Mouse (Mus musculus) kidney, postnatal 4 days (tissue): ENCODE data around the gene Cdc26.

Source experiments
- DNase-seq, 2 experiments: peaks; one replicate each; pipeline ENCODE4 v3.0.0; 2021; ENCODE audit warnings: mixed read lengths in 2 of 2

The Cdc26 gene

GRCm38 (mm10) chr4:62360805-62361455, 47.5 kb downstream of the Cdc26 start:
- no peak for DNase-seq

GRCm38 (mm10) chr4:62360088-62360804, 48.2 kb downstream of the Cdc26 start, which contains the start of the genes Fkbp15 and Slc31a1:
TSS of gene Fkbp15 (minus strand) at chr4:62360548.
TSS of gene Slc31a1 (plus strand) at chr4:62360727.
- peak; percentile 96 to 97 for DNase-seq

DNA sequence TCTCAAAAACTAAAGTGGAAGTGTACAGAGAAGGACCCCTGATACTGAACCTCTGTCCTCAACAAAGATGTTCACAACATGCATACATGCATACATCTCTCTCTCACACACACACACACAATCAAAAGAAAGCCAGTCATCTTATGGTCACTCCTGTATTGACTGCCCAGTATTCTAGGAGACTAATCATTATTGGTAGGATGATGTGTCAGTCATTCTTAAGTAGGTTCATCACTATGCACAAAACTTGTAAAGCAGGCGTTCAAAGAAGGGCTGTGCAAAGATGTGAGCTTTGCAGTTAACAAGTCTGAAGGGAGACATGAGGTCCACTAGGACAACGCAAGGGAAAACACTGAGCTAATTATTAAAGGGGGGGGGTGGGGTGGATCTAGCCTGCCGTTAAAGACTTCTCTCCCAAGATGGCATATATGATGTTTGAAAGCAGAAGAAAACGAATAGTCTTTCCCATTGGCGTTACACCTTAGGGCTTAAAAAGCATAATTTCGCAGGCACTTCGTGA, 49.1 kb downstream of the Cdc26 start:
- DNase-seq, result peak in 1 of 2 experiments; percentile 8

DNA sequence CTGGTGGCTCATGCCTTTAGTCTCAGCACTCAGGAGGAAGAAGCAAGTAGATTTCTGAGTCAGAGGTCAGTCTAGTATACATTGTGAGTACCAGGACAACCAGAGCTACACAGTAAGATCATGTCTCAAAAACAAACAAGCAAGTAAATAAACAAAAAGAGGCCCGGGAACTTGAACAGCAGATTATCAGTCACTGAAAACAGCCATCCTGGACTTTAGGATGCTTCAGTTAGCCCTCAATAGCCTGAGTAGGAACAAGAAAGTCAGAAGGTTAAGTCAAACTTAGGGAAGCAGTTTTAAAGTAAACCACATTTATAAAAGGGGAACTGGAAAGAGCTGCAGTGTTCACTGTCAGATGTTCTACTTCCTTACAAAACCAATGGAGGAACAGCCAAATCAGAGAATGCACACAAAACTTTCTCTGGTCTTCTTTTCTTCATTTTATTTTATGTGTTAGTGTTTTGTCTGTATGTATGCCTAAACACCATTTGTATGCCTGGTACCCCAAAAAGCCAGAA, 50.8 kb downstream of the Cdc26 start:
- no peak for DNase-seq

DNA sequence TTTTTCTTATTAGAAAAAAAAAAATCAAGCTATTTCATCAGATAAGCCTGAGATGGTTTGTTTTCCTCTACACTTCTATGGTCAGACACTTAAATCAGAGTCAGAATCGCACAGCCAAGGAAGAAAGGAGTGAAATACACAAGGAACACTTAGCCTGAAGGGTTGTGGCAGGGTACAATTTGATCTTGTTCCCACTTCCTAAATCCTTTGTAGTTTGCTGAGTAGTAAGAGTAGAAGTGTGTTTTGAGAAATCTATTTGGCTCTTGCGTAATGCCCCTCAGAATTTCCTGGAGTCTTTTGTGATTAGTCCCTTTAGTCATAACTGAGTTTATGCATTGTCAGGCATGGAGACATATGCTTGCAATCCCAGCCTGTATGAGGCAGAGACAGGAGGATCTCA, 59.1 kb downstream of the Cdc26 start:
- DNase-seq, result no peak

DNA sequence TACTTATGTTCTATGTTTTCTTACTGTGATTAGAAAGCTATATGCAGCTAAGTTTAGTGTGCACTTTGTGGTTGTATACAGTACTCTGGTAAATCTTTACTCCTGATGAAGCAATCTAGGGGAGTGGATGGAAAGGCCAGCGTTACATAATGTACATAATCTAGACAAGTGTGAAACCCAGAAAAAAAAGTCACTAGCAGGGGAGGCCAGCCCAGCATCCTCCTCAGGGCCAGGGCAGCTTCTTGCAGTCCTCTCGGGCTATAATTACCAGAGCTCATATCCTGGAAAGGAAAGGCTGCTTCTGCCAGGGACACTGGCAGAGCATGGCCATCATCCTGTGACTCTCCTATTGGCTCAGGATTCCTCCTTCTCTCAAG, 60.1 kb downstream of the Cdc26 start:
- DNase-seq, result no peak

DNA sequence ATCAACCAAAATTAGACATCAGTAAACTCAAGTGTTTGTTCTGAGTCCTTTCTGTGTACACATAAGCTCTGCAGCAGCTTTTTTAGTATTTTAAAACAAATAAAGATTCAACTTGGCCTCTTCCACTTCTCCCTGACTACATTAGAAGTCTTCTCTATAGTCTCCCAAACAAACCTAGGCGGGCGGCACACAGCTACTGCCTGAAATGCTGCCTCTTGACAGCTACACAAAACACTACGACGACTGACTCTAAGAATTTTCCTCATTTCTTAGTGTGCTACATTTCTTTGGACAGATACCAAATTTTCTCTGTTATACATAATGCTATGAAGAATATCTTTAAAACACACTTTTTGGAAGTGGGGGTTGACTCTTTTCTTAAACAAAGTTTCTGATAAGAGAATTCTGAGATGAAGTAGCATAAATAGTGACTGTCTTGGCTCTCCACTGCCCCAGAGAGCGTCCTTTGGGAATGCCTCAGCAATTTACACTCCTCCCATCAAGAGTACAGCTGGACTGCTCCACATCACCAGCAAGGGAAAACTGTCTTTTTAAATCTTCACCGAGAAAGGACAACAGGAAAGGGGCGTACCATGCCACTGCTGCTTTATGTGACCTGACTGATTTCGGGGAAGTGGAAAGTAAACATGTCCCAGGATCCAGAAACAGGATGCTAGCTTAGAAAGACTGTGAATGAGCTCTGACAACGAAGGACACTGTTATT, 60.7 kb downstream of the Cdc26 start:
- peak; percentile 19 to 39 for DNase-seq

DNA sequence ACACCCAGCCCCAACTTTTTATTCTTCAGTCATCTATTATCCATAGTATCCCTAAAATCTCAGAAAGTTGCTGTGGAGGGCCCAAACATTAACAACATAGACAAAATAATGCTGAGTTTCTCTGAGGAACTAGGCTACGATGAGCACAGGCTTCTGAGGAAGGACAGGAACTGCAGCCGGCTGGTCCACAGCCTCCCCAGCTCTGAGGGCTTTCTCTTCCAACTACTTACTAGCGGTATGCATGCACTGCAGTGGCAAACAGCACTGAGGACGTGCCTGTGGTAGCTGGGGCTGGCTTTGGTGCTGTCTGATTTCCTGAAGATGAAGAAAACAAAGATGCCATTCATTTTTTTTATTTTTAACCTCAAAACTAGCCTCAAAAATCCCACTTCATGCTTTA, 62.6 kb downstream of the Cdc26 start:
- DNase-seq, result no peak

- DNase-seq, result no peak
Measured at GRCm38 (mm10) chr4:62344000-62344399, 64.4 kb downstream of the Cdc26 start.

- no peak for DNase-seq
Measured at GRCm38 (mm10) chr4:62338536-62338935, 69.9 kb downstream of the Cdc26 start.
